Comparison of ENCODE assay signal across 9 mouse cellular contexts in the genomic region with DNA sequence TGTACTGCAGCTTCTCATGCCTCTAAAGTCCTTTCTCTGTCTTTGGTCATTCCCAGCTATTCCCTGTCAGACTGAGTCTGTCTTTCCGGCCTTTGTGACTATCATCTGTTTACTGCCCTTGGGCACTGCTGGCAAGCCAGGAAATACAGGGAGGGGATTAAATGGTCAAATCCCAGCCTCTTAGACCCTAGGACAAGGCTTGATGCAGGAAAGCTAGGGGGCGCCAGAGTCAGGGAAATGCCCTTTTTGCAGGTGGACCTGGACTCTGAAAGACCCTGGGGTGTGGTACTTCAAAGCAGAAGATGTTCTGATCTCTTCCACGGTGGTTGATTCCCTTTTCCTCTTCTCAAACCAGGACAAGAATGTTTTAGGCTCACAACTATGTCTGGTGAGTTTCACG. TPM values are rescaled to one million over a fixed set of nuclear protein-coding genes. Genes with fewer than 3 reads are reported as not detected.
A peak's percentile ranks its signal among the peaks of the same experiment; 100 is the strongest.
DNase-seq lines count a peak whose midpoint lies in the region; ATAC-seq lines count a peak whose summit lies in the region.
"Had no signal": no experiment of that assay in that cellular context is flagged by ENCODE, and none has a peak within 500 bp of the region (broad histone marks: within the 10 kb centered on the region; RNA-seq: fewer than 3 reads in every experiment).

No protein-coding gene starts in this region.

- no peak for ATAC-seq in liver, embryonic 11.5 days (replicated peaks; ENCODE audit: low FRiP score)
- ATAC-seq in limb, embryonic 11.5 days (ENCODE audit: insufficient number of reproducible peaks, low FRiP score, low TSS enrichment, low read depth) = no peak

- DNase-seq in adrenal gland, postnatal 36 days = peak; percentile 13 to 15
- no peak for DNase-seq in adrenal gland, postnatal 4 days (ENCODE audit: low spot score in 2 of 2)
- DNase-seq in liver = peak; percentile 22
- DNase-seq in liver, embryonic 11.5 days (ENCODE audit: low spot score) = no peak
- peak; percentile 73 for DNase-seq in cerebellum, adult 9-10 months
- peak; percentile 67 for DNase-seq in limb, embryonic 11.5 days (ENCODE audit: low spot score)
- DNase-seq in thymus, postnatal 0 days (ENCODE audit: low spot score) = peak; percentile 7
- DNase-seq in yolk sac, embryonic 10.5 days (ENCODE audit: low spot score) = no peak

- H3K4me1 ChIP-seq in liver, embryonic 11.5 days (replicated peaks; ENCODE audit: control insufficient read depth, insufficient read depth, low read length) = no peaks in the 10 kb centered on the region
- H3K4me1 ChIP-seq in limb, embryonic 11.5 days (ENCODE audit: control insufficient read depth, insufficient read depth, low read length) = 0 out of 2 replicates have a peak, but pooled peaks cover 2% of the 10 kb centered on the region
- H3K4me1 ChIP-seq: embryonic facial prominence, embryonic 15.5 days had no signal

- H3K4me2 ChIP-seq in liver, embryonic 11.5 days = no peak overlapping the region
- no peak overlapping the region for H3K4me2 ChIP-seq in limb, embryonic 11.5 days (ENCODE audit: low read depth, severe bottlenecking)
- H3K4me2 ChIP-seq: embryonic facial prominence, embryonic 15.5 days had no signal

- no peaks in the 10 kb centered on the region for H3K36me3 ChIP-seq in liver, embryonic 11.5 days (ENCODE audit: control insufficient read depth, insufficient read depth, low read length)
- H3K36me3 ChIP-seq in limb, embryonic 11.5 days (ENCODE audit: control insufficient read depth, insufficient read depth, low read length) = no peaks in the 10 kb centered on the region
- H3K36me3 ChIP-seq: embryonic facial prominence, embryonic 15.5 days had no signal

- no peaks in the 10 kb centered on the region for H3K9me3 ChIP-seq in liver, embryonic 11.5 days (ENCODE audit: control insufficient read depth, low read length)
- H3K9me3 ChIP-seq in limb, embryonic 11.5 days (ENCODE audit: control insufficient read depth, low read length) = no peaks in the 10 kb centered on the region
- H3K9me3 ChIP-seq: embryonic facial prominence, embryonic 15.5 days had no signal

- 18% methylated on average over 4 of the region's 4 CpGs for WGBS in liver, embryonic 11.5 days
- WGBS in limb, embryonic 11.5 days = 20% methylated on average over 4 of the region's 4 CpGs

- H3K4me3 ChIP-seq in liver, embryonic 11.5 days (ENCODE audit: low read depth, low read length) = no peak overlapping the region
- no peak overlapping the region for H3K4me3 ChIP-seq in limb, embryonic 11.5 days (ENCODE audit: low read depth, low read length)
- H3K4me3 ChIP-seq: embryonic facial prominence, embryonic 15.5 days had no signal

- no peaks in the 10 kb centered on the region for H3K27me3 ChIP-seq in liver, embryonic 11.5 days (replicated peaks; ENCODE audit: control insufficient read depth, insufficient read depth, low read length)
- no peaks in the 10 kb centered on the region for H3K27me3 ChIP-seq in limb, embryonic 11.5 days (ENCODE audit: control insufficient read depth, insufficient read depth, low read length)
- H3K27me3 ChIP-seq: embryonic facial prominence, embryonic 15.5 days had no signal

- no peak overlapping the region for H3K27ac ChIP-seq in liver, embryonic 11.5 days (ENCODE audit: low read depth, low read length)
- no peak overlapping the region for H3K27ac ChIP-seq in limb, embryonic 11.5 days (replicated peaks; ENCODE audit: low read depth, low read length)
- H3K27ac ChIP-seq: embryonic facial prominence, embryonic 15.5 days had no signal

- no peak overlapping the region for H3K9ac ChIP-seq in liver, embryonic 11.5 days (ENCODE audit: low read depth, low read length)
- H3K9ac ChIP-seq in limb, embryonic 11.5 days (ENCODE audit: low read length) = no peak overlapping the region
- H3K9ac ChIP-seq: embryonic facial prominence, embryonic 15.5 days had no signal

RNA-seq across cellular contexts. Expression of gene Tamm41, which starts 11.3 kb away (rescaled TPM):
- total RNA-seq in adrenal gland, postnatal 36 days (2021) = 10 to 100 TPM; 12.3 to 19.5 TPM
- total RNA-seq in adrenal gland, postnatal 4 days (2021) = 10 to 100 TPM; 31.2 to 31.8 TPM
- polyA plus RNA-seq in liver, embryonic 11.5 days (2014; fragmentation: Nextera tagmentation; extraction: Ambion mirVana) = 70.3 and 73.4 TPM in 2 replicates
- 91.1 and 94.2 TPM in 2 replicates for polyA plus RNA-seq in limb, embryonic 11.5 days (2014; fragmentation: Nextera tagmentation; extraction: Ambion mirVana)
- 58.2 and 58.8 TPM in 2 replicates for polyA plus RNA-seq in thymus, postnatal 0 days (2015; fragmentation: Nextera tagmentation; extraction: Ambion mirVana)

Comparison
In these comparisons a context has a peak if more than half of its experiments do, and no peak if none do; other contexts are left out.
1. DNase-seq: peak in adrenal gland, postnatal 36 days (2 of 2), liver (single experiment), cerebellum, adult 9-10 months (single experiment), limb, embryonic 11.5 days (single experiment) and thymus, postnatal 0 days (single experiment); none in adrenal gland, postnatal 4 days (0 of 2), liver, embryonic 11.5 days (single experiment) and yolk sac, embryonic 10.5 days (single experiment).